Mouse (Mus musculus) stomach, postnatal 0 days (tissue): Measurements from ENCODE around the gene Trim10.

ENCODE experiments used
- CTCF ChIP-seq: IDR thresholded peaks from 2 replicates; pipeline ENCODE4 v1.5.1; 2016; ENCODE audit warnings: antibody characterized with exemption, low read depth, mild to moderate bottlenecking, moderate library complexity
- EP300 ChIP-seq: optimal IDR thresholded peaks from 2 replicates; pipeline ENCODE3; 2016; ENCODE audit warnings: antibody characterized with exemption

DNA sequence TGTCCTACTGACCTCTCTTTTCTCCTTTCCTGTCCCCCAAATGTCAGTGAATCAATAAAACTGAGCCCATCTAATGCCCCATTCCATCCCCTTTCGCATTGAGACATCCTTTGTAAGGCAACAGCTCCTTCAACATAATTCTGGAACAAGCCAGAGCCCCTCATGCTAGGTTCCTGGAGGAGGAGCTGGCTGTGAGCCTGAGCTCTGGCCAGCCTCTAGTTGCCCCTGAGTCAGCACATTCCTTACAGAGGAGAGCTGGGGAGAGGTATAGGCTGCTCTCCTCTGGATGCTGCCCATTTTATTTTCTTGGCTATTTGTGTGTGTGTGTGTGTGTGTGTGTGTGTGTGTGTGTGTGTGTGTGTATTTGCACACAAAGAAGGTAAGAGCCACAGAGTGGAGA is 38.9 kb downstream of the Trim10 start:
- no peak for TF ChIP-seq CTCF
- TF ChIP-seq EP300: no peak
